Mouse (Mus musculus) R1 (cell line): ENCODE data around the gene Setd7.

Experiments
- DNase-seq: peaks from one replicate; pipeline ENCODE4 v3.0.0-alpha.2; 2018; ENCODE audit warnings: low read depth, low spot score

Gene Setd7

GRCm38 (mm10) chr3:51475706-51476105 lies 85.0 kb downstream of the Setd7 start:
- no peak for DNase-seq

- DNase-seq = no peak
Observed at GRCm38 (mm10) chr3:51468530-51468929, 92.1 kb downstream of the Setd7 start.
